Mouse (Mus musculus) heart, embryonic 16.5 days (tissue): Measurements from ENCODE around the gene Fam71e1. TPM values are rescaled to one million over a fixed set of nuclear protein-coding genes. Genes with fewer than 3 reads are reported as not detected.

Source experiments
- ATAC-seq: fragments of 200-750 bp; cut with Nextera tagmentation; replicated peaks from 2 replicates; pipeline ENCODE4 v1.8.0; 2017; ENCODE audit warnings: moderate number of reproducible peaks; ENCODE audit not compliant: insufficient read depth, low FRiP score; ENCODE audit errors: extremely low read depth
- H3K27ac ChIP-seq: fragments of 300-500 bp; sonication (generic); 2 replicates; pipeline ENCODE4 v1.5.1; 2014; ENCODE audit warnings: mild to moderate bottlenecking, low read length, control low read depth, moderate library complexity
- H3K27me3 ChIP-seq: fragments of 300-500 bp; sonication (generic); 2 replicates; pipeline ENCODE4 v1.6.1; 2014; ENCODE audit warnings: low read length, mixed read lengths; ENCODE audit not compliant: control insufficient read depth, insufficient read depth
- H3K36me3 ChIP-seq: fragments of 300-500 bp; sonication (generic); 2 replicates; pipeline ENCODE4 v1.6.1; 2014; ENCODE audit not compliant: control insufficient read depth, insufficient read depth
- H3K4me1 ChIP-seq: fragments of 300-500 bp; sonication (generic); 2 replicates; pipeline ENCODE4 v1.6.1; 2014; ENCODE audit warnings: low read length, mixed read lengths; ENCODE audit not compliant: control insufficient read depth, insufficient read depth
- H3K4me2 ChIP-seq: fragments of 300-500 bp; sonication (generic); 2 replicates; pipeline ENCODE4 v1.6.1; 2014; ENCODE audit warnings: low read depth, mild to moderate bottlenecking, control low read depth, low read length
- H3K4me3 ChIP-seq: fragments of 300-500 bp; sonication (generic); 2 replicates; pipeline ENCODE4 v1.5.1; 2014; ENCODE audit warnings: mild to moderate bottlenecking, control low read depth, low read length
- H3K9ac ChIP-seq: fragments of 300-500 bp; sonication (generic); 2 replicates; pipeline ENCODE4 v1.6.1; 2014; ENCODE audit warnings: low read length, control low read depth
- H3K9me3 ChIP-seq: fragments of 300-500 bp; sonication (generic); replicated peaks from 2 replicates; pipeline ENCODE4 v1.6.1; 2016; ENCODE audit warnings: low read length; ENCODE audit not compliant: control insufficient read depth
- WGBS: fragments of 180-500 bp; shearing (Covaris S2); extraction: QIAGEN DNeasy Blood & Tissue Kit; methylation state at CpG from one replicate; pipeline ENCODE4 v1.1.7; 2014; 5-methylcytosine and 5-hydroxymethylcytosine counted together
- polyA plus RNA-seq: library from polyadenylated mRNA; unstranded; fragments of >200 nt; fragmentation: Nextera tagmentation; extraction: Ambion mirVana; gene quantifications from 2 replicates; pipeline ENCODE4 v1.2.1, GENCODE M21; 2015

The Fam71e1 gene
- polyA plus RNA-seq, 1 experiment from 2014 or later = 6.8 TPM

DNA sequence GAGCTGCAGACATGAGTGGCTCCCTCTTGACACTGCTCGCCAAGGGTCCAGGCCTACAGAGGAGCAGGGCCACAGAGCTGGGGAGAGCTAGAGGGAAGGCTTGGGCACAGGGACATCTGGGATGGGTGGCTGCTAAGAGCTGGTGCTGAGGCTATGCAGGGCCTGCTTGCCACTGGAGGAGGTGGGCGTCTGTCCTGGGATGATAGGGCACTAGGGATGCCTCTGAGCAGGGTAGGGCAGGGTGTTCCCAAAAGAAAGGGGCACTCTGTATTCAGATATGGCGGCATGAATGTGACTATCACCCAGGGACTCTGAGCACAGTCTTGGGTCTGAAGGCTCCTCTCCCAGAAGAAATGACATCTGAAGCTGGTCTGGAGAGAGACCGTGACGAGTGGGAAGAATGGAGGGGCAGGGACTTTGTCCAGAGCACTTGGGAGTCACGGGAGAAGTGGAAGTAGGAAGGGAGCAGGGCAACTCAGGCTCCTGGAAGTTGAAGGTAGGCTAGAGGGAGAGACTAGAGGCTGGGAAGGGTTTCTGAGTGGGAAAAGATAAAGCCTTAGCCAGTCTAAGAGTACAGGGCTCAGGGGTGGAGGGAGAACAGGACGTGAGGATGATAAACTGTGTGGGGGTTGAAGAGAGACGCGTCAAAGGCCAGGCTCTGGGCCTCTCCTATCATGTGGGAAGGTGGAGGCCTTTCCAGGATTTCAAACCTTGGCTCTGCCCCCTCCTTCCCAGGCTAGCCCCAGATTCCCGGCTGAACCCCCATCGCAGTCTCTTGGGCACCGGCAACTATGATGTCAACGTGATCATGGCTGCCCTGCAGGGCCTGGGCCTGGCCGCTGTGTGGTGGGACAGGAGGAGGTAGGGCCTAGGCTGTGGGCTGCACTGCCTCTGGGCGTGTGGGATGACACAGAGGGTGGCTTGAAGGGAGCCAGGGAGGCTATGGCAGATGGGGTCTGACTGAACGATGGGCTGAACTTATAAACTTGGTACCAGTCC is 26.4 kb upstream of the Fam71e1 start:
- peak overlapping the region; percentile 85 for H3K9ac ChIP-seq
- H3K36me3 ChIP-seq = no peaks in the 10 kb centered on the region
- H3K4me2 ChIP-seq = peak overlapping the region; percentile 91
- 57% methylated on average over 16 of the region's 16 CpGs for WGBS
- peak overlapping the region; percentile 99 for H3K27ac ChIP-seq
- no peak overlapping the region for H3K4me3 ChIP-seq
- no peaks in the 10 kb centered on the region for H3K9me3 ChIP-seq
- H3K4me1 ChIP-seq = peaks cover 46% of the 10 kb centered on the region
- H3K27me3 ChIP-seq = no peaks in the 10 kb centered on the region
- no peak for ATAC-seq

DNA sequence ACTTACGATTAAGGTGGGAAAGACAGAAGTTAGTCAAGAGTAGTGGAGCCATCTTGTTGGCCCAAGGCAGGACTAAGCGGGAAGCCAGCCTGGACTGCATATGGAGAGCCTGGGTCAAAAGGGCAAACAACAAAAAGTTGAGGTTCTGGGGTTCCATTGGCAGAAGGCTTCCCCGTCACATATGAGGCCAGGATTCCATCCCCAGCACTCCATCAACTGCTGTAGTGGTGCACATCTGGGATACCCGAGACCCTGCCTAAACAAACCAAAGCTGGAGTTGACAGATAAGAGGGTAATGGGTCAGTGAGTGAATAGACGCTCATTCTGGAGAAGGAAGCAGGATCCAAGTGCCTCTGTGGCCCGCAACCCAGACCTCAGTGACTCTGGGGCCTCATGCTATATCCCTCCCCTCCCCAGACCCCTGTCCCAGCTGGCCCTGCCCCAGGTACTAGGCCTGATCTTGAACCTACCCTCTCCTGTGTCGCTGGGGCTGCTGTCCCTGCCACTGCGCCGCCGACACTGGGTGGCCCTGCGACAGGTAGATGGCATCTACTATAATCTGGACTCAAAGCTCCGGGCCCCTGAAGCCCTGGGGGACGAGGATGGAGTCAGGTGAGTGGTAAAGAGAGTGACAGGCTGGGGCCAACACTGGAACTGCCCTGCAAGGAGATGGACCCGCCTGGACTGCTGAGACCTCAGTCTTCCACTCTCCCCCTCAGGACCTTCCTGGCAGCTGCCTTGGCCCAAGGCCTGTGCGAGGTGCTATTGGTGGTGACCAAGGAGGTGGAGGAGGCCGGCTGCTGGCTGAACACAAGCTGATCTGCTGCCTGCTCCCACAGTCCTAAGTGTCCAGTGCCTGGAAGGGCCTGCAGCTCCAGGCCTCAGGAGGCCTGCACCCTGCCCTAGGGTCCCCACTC is 25.4 kb upstream of the Fam71e1 start:
- Histone ChIP-seq H3K9ac (peak overlapping the region; percentile 62), H3K27ac (peak overlapping the region; percentile 99), H3K4me1 (peaks cover 46% of the 10 kb centered on the region), H3K36me3 (no peaks in the 10 kb centered on the region), H3K9me3 (no peaks in the 10 kb centered on the region), H3K27me3 (no peaks in the 10 kb centered on the region), H3K4me2 (peak overlapping the region; percentile 13; the same call in 1 of the 2 replicates), H3K4me3 (no peak overlapping the region)
- no peak for ATAC-seq
- 70% methylated on average over 16 of the region's 16 CpGs for WGBS

- Histone ChIP-seq H3K27me3 (no peaks in the 10 kb centered on the region), H3K9ac (peak overlapping the region; percentile 89), H3K4me1 (peaks cover 46% of the 10 kb centered on the region), H3K36me3 (no peaks in the 10 kb centered on the region), H3K9me3 (no peaks in the 10 kb centered on the region), H3K4me2 (peak overlapping the region; percentile 77), H3K27ac (peak overlapping the region; percentile 99), H3K4me3 (peak overlapping the region; percentile 58; the same call in 1 of the 2 replicates)
- WGBS = 8% methylated on average over 6 of the region's 6 CpGs
- ATAC-seq = peak; percentile 69
These were observed 24.4 kb upstream of the Fam71e1 start for GRCm38 (mm10) chr7:44471880-44472557.

DNA sequence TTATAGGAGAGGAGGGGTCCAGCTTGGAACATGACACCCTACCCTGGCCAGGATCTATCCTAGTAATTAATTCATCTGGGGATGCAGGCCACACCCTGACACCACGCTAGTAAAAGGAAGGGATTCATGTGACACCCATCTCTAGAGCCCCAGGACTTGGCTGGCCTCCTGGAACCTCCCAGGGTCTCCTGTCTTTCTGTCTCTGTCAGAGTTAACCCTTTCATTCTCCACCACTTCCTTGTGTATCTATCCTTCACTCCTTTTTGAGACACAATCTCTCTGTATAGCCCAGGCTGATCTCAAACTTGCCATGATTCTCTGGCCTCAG is 23.9 kb upstream of the Fam71e1 start:
- Histone ChIP-seq H3K4me1 (peaks cover 46% of the 10 kb centered on the region), H3K4me2 (peak overlapping the region; percentile 77), H3K9me3 (no peaks in the 10 kb centered on the region), H3K27me3 (no peaks in the 10 kb centered on the region), H3K4me3 (peak overlapping the region; percentile 58), H3K27ac (peak overlapping the region; percentile 99), H3K9ac (peak overlapping the region; percentile 89), H3K36me3 (no peaks in the 10 kb centered on the region)
- 0% methylated on average over 1 of the region's 1 CpGs for WGBS
- no peak for ATAC-seq

GRCm38 (mm10) chr7:44472961-44473646 is 23.3 kb upstream of the Fam71e1 start:
- Histone ChIP-seq H3K27me3 (no peaks in the 10 kb centered on the region), H3K9me3 (no peaks in the 10 kb centered on the region), H3K9ac (peak overlapping the region; percentile 89), H3K4me2 (peak overlapping the region; percentile 77), H3K27ac (peak overlapping the region; percentile 99), H3K4me3 (peak overlapping the region; percentile 58), H3K36me3 (no peaks in the 10 kb centered on the region), H3K4me1 (peaks cover 50% of the 10 kb centered on the region)
- peak; percentile 81 for ATAC-seq
- 14% methylated on average over 9 of the region's 9 CpGs for WGBS

DNA sequence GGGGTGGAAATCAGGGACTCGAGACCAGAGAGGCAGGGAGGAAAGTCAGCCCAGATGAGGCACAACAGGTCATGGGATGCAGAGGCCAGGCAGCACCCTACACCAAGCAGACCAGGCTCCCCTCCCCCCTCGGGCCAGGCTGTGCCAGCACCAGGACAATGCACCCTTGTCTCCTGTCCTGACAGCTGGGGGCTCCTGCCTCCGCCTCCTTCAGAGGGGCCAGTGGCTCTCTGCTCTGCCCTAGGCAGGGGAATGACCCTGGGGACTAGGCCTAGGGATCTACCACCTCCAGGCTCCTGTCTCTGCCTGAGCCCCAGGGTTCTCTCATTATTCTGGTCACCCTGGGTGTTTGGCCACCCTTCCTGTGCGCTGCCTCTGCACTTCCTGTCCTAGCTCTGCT is 22.0 kb upstream of the Fam71e1 start:
- 15% methylated on average over 4 of the region's 4 CpGs for whole genome bisulfite sequencing
- Histone ChIP-seq H3K36me3 (no peaks in the 10 kb centered on the region), H3K4me1 (peaks cover 39% of the 10 kb centered on the region), H3K4me2 (peak overlapping the region; percentile 77), H3K27me3 (no peaks in the 10 kb centered on the region), H3K9ac (peak overlapping the region; percentile 89), H3K4me3 (peak overlapping the region; percentile 58), H3K27ac (peak overlapping the region; percentile 99), H3K9me3 (no peaks in the 10 kb centered on the region)
- ATAC-seq = no peak

- Histone ChIP-seq H3K4me1 (peaks cover 32% of the 10 kb centered on the region), H3K27ac (peak overlapping the region; percentile 99), H3K4me3 (peak overlapping the region; percentile 58), H3K9me3 (no peaks in the 10 kb centered on the region), H3K27me3 (no peaks in the 10 kb centered on the region), H3K36me3 (no peaks in the 10 kb centered on the region), H3K9ac (peak overlapping the region; percentile 89), H3K4me2 (peak overlapping the region; percentile 77)
- WGBS = 7% methylated on average over 5 of the region's 5 CpGs
- ATAC-seq = no peak
These were observed 21.3 kb upstream of the Fam71e1 start for GRCm38 (mm10) chr7:44475046-44475614.
